Mouse (Mus musculus): ENCODE results near the gene Shank1. TPM values are rescaled to one million over a fixed set of nuclear protein-coding genes. Genes with fewer than 3 reads are reported as not detected.

Shank1 gene
- polyA plus RNA-seq, 1 experiment from 2014 or later, result 0.69 TPM

- DNase-seq (ENCODE audit: low spot score) (no peak), ATAC-seq (replicated peaks; ENCODE audit: low FRiP score) (no peak)
- Histone ChIP-seq H3K4me3 (ENCODE audit: low read depth, low read length) (no peak overlapping the region), H3K4me2 (no peak overlapping the region), H3K36me3 (ENCODE audit: control insufficient read depth, insufficient read depth, low read length) (no peaks in the 10 kb centered on the region), H3K4me1 (replicated peaks; ENCODE audit: control insufficient read depth, insufficient read depth, low read length) (no peaks in the 10 kb centered on the region), H3K27me3 (replicated peaks; ENCODE audit: control insufficient read depth, insufficient read depth, low read length) (peaks cover 19% of the 10 kb centered on the region), H3K9me3 (ENCODE audit: control insufficient read depth, low read length) (no peaks in the 10 kb centered on the region), H3K27ac (ENCODE audit: low read depth, low read length) (no peak overlapping the region), H3K9ac (ENCODE audit: low read depth, low read length) (no peak overlapping the region)
- WGBS, result 45% methylated on average over 6 of the region's 6 CpGs
Measured at GRCm38 (mm10) chr7:44326614-44327013, 16.6 kb downstream of the Shank1 start.

GRCm38 (mm10) chr7:44332336-44332735 is 22.3 kb downstream of the Shank1 start:
- Histone ChIP-seq H3K27me3 (replicated peaks; ENCODE audit: control insufficient read depth, insufficient read depth, low read length) (peaks cover 45% of the 10 kb centered on the region), H3K9ac (ENCODE audit: low read depth, low read length) (no peak overlapping the region), H3K27ac (ENCODE audit: low read depth, low read length) (no peak overlapping the region), H3K36me3 (ENCODE audit: control insufficient read depth, insufficient read depth, low read length) (no peaks in the 10 kb centered on the region), H3K4me1 (replicated peaks; ENCODE audit: control insufficient read depth, insufficient read depth, low read length) (no peaks in the 10 kb centered on the region; the same call in 1 of the 2 replicates), H3K4me3 (ENCODE audit: low read depth, low read length) (no peak overlapping the region), H3K4me2 (no peak overlapping the region), H3K9me3 (ENCODE audit: control insufficient read depth, low read length) (no peaks in the 10 kb centered on the region)
- WGBS, result 58% methylated on average over 3 of the region's 3 CpGs
- no peak for ATAC-seq (replicated peaks; ENCODE audit: low FRiP score)
- no peak for DNase-seq (ENCODE audit: low spot score)

- no peak overlapping the region for H3K9ac ChIP-seq (ENCODE audit: low read depth, low read length)
- no peaks in the 10 kb centered on the region for H3K9me3 ChIP-seq (ENCODE audit: control insufficient read depth, low read length)
- ATAC-seq (replicated peaks; ENCODE audit: low FRiP score) (no peak), DNase-seq (ENCODE audit: low spot score) (no peak)
- H3K4me2 ChIP-seq, result no peak overlapping the region
- H3K27ac ChIP-seq (ENCODE audit: low read depth, low read length), result no peak overlapping the region
- no peaks in the 10 kb centered on the region; the same call in 1 of the 2 replicates for H3K4me1 ChIP-seq (replicated peaks; ENCODE audit: control insufficient read depth, insufficient read depth, low read length)
- H3K36me3 ChIP-seq (ENCODE audit: control insufficient read depth, insufficient read depth, low read length), result no peaks in the 10 kb centered on the region
- WGBS, result 62% methylated on average over 14 of the region's 14 CpGs
- H3K4me3 ChIP-seq (ENCODE audit: low read depth, low read length), result no peak overlapping the region
- H3K27me3 ChIP-seq (replicated peaks; ENCODE audit: control insufficient read depth, insufficient read depth, low read length), result peaks cover 58% of the 10 kb centered on the region
Measured at GRCm38 (mm10) chr7:44334139-44334538, 24.1 kb downstream of the Shank1 start.

- DNase-seq (ENCODE audit: low spot score) (peak; percentile 67), ATAC-seq (replicated peaks; ENCODE audit: low FRiP score) (no peak; the same call in 1 of the 2 replicates)
- 6% methylated on average over 21 of the region's 40 CpGs for whole genome bisulfite sequencing
- peak overlapping the region; percentile 43 for H3K4me3 ChIP-seq (ENCODE audit: low read depth, low read length)
- H3K4me2 ChIP-seq, result peak overlapping the region; percentile 64
- peaks cover 69% of the 10 kb centered on the region for H3K27me3 ChIP-seq (replicated peaks; ENCODE audit: control insufficient read depth, insufficient read depth, low read length)
- H3K36me3 ChIP-seq (ENCODE audit: control insufficient read depth, insufficient read depth, low read length), result no peaks in the 10 kb centered on the region
- no peaks in the 10 kb centered on the region for H3K9me3 ChIP-seq (ENCODE audit: control insufficient read depth, low read length)
- H3K27ac ChIP-seq (ENCODE audit: low read depth, low read length), result no peak overlapping the region
- H3K4me1 ChIP-seq (replicated peaks; ENCODE audit: control insufficient read depth, insufficient read depth, low read length), result no peaks in the 10 kb centered on the region; the same call in 1 of the 2 replicates
- H3K9ac ChIP-seq (ENCODE audit: low read depth, low read length), result no peak overlapping the region
Measured at GRCm38 (mm10) chr7:44335031-44335878, 25.2 kb downstream of the Shank1 start.

- Histone ChIP-seq H3K4me2 (peak overlapping the region; percentile 64), H3K27me3 (replicated peaks; ENCODE audit: control insufficient read depth, insufficient read depth, low read length) (peaks cover 72% of the 10 kb centered on the region), H3K36me3 (ENCODE audit: control insufficient read depth, insufficient read depth, low read length) (no peaks in the 10 kb centered on the region), H3K4me1 (replicated peaks; ENCODE audit: control insufficient read depth, insufficient read depth, low read length) (no peaks in the 10 kb centered on the region; the same call in 1 of the 2 replicates), H3K9ac (ENCODE audit: low read depth, low read length) (no peak overlapping the region), H3K9me3 (ENCODE audit: control insufficient read depth, low read length) (no peaks in the 10 kb centered on the region), H3K27ac (ENCODE audit: low read depth, low read length) (no peak overlapping the region), H3K4me3 (ENCODE audit: low read depth, low read length) (peak overlapping the region; percentile 43)
- ATAC-seq (replicated peaks; ENCODE audit: low FRiP score) (no peak; the same call in 1 of the 2 replicates), DNase-seq (ENCODE audit: low spot score) (no peak)
- 5% methylated on average over 50 of the region's 54 CpGs for WGBS
Measured at GRCm38 (mm10) chr7:44336046-44337021, 26.3 kb downstream of the Shank1 start.

- no peak for DNase-seq (ENCODE audit: low spot score)
- no peak for ATAC-seq (replicated peaks; ENCODE audit: low FRiP score)
- Histone ChIP-seq H3K4me2 (no peak overlapping the region), H3K27me3 (replicated peaks; ENCODE audit: control insufficient read depth, insufficient read depth, low read length) (peaks cover 72% of the 10 kb centered on the region), H3K9me3 (ENCODE audit: control insufficient read depth, low read length) (no peaks in the 10 kb centered on the region), H3K36me3 (ENCODE audit: control insufficient read depth, insufficient read depth, low read length) (no peaks in the 10 kb centered on the region), H3K27ac (ENCODE audit: low read depth, low read length) (no peak overlapping the region), H3K9ac (ENCODE audit: low read depth, low read length) (no peak overlapping the region), H3K4me1 (replicated peaks; ENCODE audit: control insufficient read depth, insufficient read depth, low read length) (no peaks in the 10 kb centered on the region; the same call in 1 of the 2 replicates), H3K4me3 (ENCODE audit: low read depth, low read length) (no peak overlapping the region)
- 6% methylated on average over 32 of the region's 32 CpGs for WGBS
Measured at GRCm38 (mm10) chr7:44337121-44337849, 27.2 kb downstream of the Shank1 start.

- Histone ChIP-seq H3K4me2 (no peak overlapping the region), H3K27ac (ENCODE audit: low read depth, low read length) (no peak overlapping the region), H3K9me3 (ENCODE audit: control insufficient read depth, low read length) (no peaks in the 10 kb centered on the region), H3K4me1 (replicated peaks; ENCODE audit: control insufficient read depth, insufficient read depth, low read length) (no peaks in the 10 kb centered on the region; the same call in 1 of the 2 replicates), H3K36me3 (ENCODE audit: control insufficient read depth, insufficient read depth, low read length) (no peaks in the 10 kb centered on the region), H3K4me3 (ENCODE audit: low read depth, low read length) (no peak overlapping the region), H3K9ac (ENCODE audit: low read depth, low read length) (no peak overlapping the region), H3K27me3 (replicated peaks; ENCODE audit: control insufficient read depth, insufficient read depth, low read length) (peaks cover 64% of the 10 kb centered on the region)
- ATAC-seq (replicated peaks; ENCODE audit: low FRiP score), result no peak
- 54% methylated on average over 6 of the region's 6 CpGs for WGBS
- DNase-seq (ENCODE audit: low spot score), result no peak
Measured at GRCm38 (mm10) chr7:44340226-44340625, 30.2 kb downstream of the Shank1 start.

GRCm38 (mm10) chr7:44341119-44341518 is 31.1 kb downstream of the Shank1 start:
- DNase-seq (ENCODE audit: low spot score) (no peak), ATAC-seq (replicated peaks; ENCODE audit: low FRiP score) (no peak)
- H3K36me3 ChIP-seq (ENCODE audit: control insufficient read depth, insufficient read depth, low read length), result no peaks in the 10 kb centered on the region
- H3K4me1 ChIP-seq (replicated peaks; ENCODE audit: control insufficient read depth, insufficient read depth, low read length), result no peaks in the 10 kb centered on the region
- H3K9me3 ChIP-seq (ENCODE audit: control insufficient read depth, low read length), result no peaks in the 10 kb centered on the region
- WGBS, result 84% methylated on average over 10 of the region's 10 CpGs
- no peak overlapping the region for H3K27ac ChIP-seq (ENCODE audit: low read depth, low read length)
- H3K4me2 ChIP-seq, result no peak overlapping the region
- H3K4me3 ChIP-seq (ENCODE audit: low read depth, low read length), result no peak overlapping the region
- H3K9ac ChIP-seq (ENCODE audit: low read depth, low read length), result no peak overlapping the region
- H3K27me3 ChIP-seq (replicated peaks; ENCODE audit: control insufficient read depth, insufficient read depth, low read length), result peaks cover 55% of the 10 kb centered on the region

Data from liver, embryonic 11.5 days (tissue).